Mouse (Mus musculus) mature B cell (primary cell): ENCODE data around the gene Rab36.
"Not testable (repeated sequence)": the region's sequence is repeated elsewhere in the genome, so short reads cannot be mapped to it uniquely, and the experiment has no call there.

Experiments
- in situ Hi-C: fragments of 300-500 bp; cut with MboI; formaldehyde crosslinking; loops from 2 replicates; pipeline ENCODE4 v1.14.3; 2019

The Rab36 gene

DNA sequence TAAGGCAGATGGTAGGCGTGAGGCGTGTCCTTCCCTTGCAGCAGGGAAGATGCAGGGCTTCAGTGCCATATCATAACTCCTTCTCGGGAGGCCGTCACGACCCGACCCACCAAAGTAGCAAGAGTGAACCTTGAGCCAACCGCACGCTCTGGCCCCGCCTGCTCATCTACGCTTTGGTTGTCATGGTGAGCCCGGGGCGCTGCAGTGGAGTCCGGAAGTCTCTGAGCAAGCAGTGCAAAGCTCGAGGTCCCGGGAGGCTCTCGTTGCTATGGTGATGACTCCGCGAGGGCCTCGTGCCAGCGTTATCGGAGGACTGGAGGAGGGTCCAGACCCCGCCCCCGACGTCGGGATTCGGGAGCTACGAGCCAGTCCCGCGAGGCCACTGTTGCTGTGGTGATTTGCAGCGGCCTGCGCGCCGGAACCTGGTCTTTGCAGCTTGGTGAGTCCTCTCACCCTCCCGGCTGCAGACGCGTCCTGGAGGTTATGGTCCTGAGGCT, at the start of gene Rab36:
TSS of gene Rab36 (plus strand) at position 176 of the 497 bp plus-strand sequence.
- in situ Hi-C loops: no loop called here

DNA sequence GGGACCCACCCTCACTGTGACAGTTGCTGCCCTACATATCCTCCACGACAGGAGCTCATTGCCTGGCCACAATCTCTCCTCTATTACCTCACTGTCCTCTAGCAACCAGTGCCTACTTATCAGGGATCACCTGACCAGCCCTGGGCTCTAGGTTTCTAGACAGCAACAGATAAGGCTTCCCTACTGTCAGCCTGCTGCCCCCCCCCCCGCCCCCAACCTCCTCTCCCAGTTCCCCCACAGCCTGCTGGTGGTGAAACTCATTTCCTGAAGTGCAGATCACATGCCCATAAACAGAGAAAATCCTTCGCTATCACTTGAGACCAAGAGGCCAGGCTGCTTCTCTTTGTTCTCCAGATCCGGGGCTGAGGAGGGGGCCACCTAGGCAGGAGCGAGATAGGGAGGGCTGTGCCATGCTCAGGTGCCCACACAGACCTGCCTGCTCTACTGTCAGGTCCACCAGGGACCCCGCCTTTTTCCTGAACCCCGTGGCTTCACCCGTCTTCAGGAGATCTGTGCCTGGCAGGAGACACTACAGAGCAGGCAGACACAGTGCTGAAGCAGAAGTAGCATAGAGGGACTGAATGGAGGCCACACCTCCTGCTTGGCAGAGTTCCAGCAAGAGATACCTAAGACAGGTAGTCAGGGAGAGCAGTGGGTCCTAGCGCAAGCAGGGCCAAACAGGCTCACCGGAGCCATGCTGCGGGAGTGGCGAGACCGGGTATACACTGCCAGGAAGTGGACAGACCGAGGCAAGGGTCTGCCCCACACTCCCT, 49.0 kb upstream of the Rab36 start:
- in situ Hi-C loops: no loop called here

DNA sequence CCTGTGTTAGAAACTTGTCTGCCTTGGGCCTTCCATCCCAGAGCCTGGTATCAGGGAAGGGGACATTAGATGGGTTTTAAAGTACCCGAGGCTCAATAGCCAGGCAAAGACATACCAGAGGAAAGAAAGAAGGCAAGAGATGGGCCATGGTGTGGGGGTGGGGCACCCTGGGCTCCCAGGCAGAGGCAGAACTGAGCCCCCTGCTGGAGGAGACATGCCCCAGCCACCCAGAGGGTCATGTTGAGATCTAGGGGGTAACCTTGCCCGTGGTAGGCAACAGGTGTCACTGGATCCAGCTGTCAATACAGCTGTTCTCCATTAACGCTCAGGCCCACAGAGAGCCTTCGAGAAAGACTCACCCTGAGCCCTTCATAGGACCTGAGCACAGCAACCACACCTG, 47.0 kb upstream of the Rab36 start:
- in situ Hi-C loops: no loop called here

DNA sequence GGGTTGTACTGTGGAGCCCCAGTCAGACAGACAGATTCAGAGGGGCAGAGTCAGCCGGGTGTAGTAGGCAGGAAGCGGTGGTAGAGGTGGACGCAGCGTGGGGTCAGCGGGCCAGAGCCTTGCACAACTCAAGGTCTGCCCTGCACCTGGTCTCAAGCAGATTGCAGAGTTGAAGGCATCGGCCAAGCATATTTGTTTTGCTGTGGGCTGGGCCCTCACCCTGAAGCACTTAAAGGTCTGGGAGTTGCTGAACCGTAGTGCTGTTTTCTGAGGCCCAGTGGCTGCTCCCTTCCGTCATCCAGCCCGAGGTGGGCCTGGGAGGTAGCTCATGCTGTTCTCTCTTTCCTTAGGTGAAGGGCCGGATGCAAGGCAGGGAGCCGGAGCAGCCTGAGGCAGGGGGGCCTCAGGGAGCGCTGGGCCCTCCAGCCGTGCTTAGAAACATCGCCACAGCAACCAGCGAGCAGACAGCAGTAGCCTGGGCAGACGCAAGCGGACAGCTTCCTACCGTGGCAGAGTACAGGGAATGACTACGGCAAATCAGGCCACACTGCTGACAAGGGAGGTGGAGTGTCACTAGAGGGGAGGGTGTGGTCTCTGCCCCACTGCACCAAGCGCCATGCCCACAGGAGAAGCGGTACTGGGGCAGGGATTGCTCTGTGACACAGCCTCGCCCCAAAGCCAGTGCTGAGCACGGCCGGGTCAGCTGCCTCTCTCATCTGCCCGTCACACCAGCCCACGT, 46.1 kb upstream of the Rab36 start:
- in situ Hi-C loops: no loop called here

DNA sequence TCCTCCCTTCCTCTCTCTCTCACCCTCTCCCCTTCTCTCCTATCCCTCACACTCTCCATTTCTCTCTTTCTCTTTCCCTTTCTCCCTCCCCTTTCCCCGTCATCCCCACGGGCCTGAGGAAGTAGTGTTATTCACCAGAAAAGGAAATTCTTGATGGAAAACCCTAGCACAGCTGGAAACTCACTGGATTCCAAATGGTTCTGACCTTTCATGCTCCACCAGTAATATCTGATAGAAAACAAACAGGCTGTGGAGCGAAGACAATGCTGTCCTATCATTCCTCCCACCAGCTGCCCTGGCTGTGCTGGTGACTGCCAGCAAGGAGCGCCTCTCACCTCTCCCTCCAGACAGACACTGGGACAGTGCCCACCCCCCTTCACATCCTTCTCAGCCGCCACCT, 42.0 kb upstream of the Rab36 start:
- in situ Hi-C loops: no loop called here

DNA sequence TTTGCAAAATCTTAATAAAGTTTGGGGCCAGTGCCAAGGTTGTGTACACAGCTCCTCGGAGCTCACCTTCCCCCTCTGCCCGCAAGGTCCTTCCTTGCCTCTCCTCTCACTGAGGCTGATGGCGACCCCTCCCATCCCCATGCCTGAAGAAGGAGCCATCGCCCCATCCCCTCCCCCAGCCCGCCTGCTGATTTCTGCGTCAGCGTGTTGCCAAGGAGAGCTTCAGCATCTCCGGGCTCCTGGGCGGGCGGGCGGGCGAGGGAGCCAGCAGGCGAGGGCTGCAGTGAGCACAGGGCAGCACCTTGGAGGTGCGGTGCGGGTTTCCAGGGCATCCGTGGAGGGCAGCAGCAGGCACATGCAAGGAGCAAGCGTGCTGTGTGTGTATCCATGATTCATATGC, 41.5 kb upstream of the Rab36 start:
- in situ Hi-C loops: no loop called here

DNA sequence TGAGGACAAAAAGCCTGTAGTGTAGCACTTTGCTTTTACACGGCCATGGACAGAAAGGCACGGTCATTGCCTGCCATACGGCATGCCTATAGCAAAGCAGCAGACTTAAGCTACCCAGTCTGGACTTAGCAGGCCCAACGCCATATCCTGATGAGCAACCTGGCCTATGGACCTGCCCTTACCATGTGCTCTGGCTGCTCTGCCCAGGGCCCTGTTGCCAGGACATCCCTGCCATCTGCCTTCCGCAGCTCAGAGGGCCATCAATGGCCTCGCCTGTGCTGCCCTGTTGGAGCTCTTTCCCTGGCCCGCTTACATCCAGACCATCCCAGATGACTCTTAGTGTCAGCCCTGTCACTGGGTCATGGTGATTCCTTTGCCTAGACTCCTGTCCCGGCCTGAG, 35.5 kb upstream of the Rab36 start:
- in situ Hi-C loops: no loop called here

DNA sequence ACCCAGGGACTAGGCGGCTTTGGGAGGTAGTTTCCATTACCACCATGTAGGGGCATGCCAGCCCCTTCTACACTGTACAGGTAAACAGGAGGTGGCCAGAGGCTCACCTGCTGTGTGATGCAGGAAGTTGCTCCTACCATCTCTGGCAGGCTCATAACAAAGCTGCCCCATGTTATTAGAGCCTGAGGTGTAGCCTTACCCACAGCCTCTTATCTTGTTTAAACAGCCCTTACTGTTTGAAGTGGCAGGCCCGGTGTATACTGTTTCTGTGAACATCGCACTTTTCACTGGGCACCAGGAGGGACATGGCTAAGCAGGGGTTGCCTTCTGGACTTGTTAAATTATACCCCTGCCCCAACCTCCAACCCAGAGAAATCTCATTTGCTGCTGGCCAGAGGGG, 32.8 kb upstream of the Rab36 start:
- in situ Hi-C loops: no loop called here

DNA sequence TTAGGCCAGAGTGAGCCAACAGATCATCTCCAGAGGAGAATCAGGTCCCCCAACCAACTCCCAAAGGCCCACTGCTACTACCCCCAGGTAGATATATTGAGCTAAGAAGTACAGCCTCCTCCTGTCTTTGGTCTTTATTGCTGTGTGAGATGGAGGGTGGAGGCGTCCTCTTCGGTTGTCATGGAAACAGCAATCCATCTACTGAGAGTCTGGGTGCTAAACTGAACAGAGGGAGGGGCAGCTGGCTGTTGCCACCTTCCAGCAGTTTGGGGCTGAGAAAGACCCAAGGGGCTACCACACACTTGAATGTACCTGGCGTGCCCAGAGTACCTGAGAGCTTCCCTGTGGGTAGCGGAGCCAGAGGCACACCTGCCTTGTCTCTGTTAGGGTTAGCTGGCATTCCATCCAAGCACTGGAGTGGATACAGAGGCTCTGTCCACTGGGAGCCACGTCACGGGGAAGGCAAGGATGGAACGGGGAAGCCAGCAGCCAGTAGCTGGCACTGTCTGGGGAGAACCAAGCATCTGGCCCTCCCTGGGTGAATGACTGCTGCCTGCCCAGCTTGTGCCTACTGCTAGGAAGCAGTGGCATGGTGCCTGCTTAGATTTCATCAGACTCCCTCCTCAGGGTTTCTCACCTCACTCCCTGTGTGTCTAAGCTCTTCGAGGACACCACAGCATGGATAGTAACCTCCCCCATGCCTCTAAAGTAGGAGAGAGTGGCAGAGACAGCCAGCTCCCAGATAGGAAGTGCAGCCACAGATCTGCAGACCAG, 29.8 kb upstream of the Rab36 start:
- in situ Hi-C loops: no loop called here

DNA sequence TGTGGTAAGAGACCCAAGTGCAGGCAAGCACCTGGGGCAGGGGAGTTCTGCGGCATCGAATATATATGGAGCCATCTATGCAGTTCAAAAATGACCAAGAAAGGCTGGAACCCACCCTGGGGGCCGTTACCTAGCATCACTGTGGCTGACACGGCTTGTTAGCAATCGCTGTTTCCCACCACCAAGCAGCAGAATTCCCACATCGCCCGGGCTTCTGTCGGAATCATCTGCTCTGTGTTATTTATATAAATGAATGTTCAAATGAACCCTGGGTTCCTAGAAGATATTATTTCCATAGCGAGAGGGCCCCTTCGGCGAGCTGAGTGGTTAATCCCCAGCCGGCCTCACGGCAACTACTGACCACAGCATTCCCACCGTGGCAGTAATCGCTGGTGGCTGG, 26.2 kb upstream of the Rab36 start:
- in situ Hi-C loops: no loop called here

DNA sequence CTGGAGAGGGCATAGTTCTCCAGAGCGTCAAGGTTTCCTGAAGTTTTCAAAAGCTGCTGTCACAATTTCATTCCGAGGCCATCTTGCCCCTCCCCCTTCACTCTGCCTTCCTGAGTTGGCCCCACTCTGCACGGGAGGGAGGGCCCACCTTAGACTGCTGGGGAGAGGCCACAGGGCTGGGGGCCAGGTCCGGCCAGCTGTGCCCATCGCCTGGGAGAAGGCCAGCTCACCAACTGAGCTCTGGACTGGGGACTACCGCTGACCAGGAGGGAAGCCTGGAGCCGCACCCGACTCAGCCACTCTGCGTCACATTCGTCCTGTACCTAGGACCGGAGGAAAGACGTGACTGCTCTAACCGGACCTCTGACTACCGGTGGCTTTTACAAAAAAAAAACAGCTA, 21.4 kb upstream of the Rab36 start:
- in situ Hi-C loops: no loop called here

DNA sequence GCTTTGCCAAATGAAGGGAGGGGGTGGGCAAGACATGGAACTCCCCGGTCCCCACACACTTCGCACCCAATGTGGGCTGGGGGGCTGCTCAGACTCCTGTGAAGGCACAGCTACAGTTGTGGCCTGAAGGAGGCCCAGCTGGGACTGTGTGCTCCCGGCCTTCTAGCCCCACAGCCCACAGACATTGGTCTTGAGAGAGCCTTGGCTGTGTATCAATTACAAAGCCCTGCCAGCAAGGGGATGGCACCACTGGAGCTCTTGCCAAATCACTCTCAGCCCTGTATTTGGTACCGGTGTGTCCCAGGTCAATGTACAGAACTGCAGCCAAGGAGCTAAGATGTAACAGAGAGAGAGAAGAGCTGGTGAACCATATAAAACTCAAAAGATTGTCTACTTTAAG, 20.4 kb upstream of the Rab36 start:
- in situ Hi-C loops: no loop called here

DNA sequence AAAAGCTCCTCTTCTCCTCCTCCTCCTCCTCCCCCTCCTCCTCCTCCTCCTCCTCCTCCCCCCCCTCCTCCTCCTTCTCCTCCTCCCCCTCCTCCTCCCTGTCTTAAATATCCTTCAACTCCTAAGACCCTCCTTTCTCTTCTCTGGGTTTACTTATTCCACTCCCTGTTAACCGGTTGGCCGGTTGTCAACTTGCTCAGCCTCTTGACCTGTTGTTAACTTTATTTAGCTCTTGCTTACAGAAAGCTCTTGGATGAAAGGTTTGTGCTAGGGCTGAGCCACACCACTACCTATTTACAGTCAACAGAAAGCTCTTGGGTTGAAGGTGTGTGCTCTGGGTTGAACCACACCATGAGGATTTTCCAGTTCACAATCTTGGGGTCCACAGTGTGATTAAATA, 16.6 kb upstream of the Rab36 start:
- in situ Hi-C loops: no loop called here

DNA sequence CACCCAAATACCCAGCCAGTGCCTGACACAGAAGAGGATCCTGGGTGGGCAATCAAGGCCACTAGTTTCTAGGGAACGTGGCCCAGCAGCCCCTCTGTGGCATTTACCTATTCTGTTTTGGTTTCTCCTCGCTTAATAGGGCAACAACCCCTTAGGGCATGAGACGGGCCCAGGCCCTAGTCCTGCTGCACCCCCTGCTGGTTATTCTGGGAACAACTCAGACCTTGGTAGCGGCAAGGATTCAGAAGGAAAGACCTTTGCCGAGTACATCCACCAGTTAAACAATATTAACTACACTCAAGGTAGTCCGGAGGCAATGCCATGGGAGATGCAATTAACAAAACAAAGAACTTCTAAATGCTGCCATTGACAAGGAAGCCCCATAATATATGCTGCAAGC, 15.7 kb upstream of the Rab36 start:
- in situ Hi-C loops: no loop called here

DNA sequence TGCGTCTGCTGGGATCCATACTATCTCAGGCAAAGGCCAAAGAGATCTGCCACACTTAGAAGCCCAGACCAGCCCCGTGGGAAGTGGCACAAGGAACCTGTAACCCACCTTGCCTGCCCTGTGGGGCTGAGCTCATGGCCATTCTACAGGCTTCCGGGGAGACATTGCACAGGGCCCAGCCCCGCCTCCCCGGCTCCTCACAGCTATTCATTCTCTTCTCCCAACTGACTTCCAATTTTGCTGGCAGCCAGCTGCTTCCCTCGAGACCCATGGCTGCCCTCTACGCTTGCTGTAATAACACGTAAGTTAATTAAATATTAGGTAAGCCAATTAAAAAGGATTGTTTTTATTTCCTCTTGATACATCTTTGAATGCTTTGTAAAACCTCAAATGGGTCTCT, 10.4 kb upstream of the Rab36 start:
- in situ Hi-C loops: no loop called here

DNA sequence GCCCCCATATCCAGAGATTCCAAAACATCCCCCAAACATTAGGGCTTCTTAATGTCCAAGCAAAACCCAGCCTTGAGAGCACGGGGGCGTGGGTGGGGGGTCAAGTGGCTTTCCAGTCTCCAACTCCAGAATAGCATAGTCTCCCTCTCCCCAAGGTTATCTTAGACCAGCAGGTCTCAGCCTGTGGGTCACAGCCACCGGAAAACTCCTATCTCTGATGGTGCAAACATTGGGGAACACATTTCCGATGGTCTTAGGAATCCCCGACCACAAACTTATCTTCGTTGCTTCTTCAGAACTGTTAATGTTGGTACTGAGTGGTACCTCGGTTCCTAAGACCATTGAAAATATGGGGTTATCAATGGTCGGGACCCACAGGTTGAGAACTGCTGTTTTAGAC, 8.1 kb upstream of the Rab36 start:
- in situ Hi-C loops: no loop called here

DNA sequence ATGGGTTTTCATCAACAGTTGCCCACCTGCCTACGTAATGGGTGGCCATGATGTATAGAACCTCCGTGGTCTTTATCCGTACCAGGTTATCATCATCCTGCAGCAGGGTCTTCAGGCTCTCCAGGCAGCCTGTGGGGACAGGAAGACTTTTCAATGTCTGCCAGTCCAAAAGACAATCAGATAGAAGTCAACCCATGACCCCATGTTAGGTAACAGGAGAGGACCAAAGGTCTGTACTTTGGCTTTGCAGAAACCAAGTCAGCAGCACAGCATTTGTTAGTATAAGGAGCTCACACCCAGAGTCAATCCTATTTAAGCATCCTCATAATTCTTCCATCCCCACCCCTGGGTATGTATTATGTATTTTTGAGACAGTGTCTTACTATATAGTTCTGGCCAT, 7.2 kb upstream of the Rab36 start:
- in situ Hi-C loops: no loop called here

DNA sequence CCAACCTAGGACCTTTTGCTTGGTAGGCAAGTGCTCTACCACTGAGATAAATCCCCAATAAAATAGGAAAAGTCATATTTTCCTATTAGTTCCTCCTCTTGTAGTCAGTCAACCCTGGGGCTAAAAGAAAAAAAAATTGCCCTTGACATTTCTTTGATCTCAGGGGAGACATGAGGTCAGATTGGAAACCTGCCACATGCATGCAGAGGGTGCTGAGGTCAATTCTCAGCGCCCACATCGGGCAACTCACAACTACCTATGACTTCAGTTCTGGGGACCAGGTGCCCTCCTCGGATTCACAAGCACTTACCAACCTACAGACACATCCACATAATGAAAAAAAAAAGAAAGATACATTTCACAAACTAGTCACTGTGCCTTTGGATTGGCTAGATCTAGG, 6.6 kb upstream of the Rab36 start:
- in situ Hi-C loops: no loop called here

DNA sequence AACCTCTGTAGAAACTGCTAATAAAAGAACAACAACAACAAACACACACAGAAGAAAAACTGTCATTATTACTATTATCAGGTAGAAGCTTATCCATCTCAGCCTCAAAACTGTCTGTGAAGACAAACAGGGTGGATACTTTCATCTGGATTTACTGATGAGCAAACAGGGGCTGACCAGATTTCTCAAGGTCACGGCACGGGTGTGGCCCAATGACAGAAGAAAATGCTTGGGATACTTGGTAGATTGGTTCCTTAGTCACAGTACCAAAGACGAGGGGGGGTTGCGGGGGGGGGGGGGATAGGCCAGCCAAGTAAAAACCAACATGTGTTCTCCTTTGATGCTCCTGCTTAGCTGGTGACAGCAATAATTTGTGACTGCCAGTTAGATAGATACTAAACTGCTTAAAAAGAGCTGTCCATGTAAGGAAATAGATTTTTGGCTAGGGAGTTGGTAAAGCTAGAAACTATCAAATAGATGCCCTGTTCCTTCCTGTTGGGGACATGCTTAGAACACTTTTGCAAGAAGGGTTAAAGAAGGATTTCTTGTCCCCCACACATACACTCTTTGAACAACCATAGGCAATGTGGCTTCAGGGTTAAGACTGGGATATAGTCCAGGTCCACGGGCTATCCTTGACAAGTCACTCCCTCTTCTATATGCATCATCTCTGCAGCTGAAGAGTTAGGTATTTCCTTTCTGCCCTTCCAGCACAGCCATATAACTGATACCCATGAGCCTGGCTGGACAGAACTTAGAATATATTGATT, 5.3 kb upstream of the Rab36 start:
- in situ Hi-C loops: no loop called here

DNA sequence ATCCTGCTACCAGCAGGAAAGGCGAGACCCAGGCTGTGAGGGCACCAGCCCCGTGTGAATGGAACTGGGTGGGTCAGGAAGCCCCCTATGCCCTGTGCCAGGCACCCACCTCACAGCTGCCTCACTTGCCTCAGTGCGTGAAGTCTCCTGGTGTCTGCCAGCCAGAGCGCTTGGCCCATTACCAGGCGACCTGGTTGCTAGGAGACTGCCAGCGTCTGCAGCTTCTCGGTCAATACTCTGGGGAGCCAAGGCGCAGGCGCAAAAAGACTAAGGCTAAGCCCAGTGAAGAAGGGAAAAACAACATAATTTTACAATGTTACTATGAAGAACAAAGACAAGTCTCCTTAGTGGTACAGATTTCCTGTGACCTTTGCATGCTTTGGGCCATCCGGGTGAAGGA, 4.5 kb upstream of the Rab36 start, which contains the start of gene Rsph14:
TSS of gene Rsph14 (minus strand) at position 192 of the 400 bp plus-strand sequence.
- in situ Hi-C loops: no loop called here

DNA sequence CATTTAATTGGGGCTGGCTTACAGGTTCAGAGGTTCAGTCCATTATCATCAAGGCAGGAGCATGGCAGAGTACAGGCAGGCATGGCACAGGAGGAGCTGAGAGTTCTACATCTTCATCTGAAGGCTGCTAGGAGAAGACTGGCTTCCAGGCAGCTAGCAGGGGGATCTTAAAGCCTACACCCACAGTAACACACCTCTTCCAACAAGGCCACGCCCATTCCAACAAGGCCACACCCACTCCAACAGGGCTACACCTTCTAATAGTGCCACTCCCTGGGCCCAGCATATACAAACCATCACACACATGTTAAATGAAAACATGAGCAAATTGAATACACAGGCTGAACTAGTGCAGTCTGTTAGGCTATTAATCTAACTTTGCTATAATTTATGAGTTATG, 5.2 kb downstream of the Rab36 start:
- in situ Hi-C loops: not testable (repeated sequence)

DNA sequence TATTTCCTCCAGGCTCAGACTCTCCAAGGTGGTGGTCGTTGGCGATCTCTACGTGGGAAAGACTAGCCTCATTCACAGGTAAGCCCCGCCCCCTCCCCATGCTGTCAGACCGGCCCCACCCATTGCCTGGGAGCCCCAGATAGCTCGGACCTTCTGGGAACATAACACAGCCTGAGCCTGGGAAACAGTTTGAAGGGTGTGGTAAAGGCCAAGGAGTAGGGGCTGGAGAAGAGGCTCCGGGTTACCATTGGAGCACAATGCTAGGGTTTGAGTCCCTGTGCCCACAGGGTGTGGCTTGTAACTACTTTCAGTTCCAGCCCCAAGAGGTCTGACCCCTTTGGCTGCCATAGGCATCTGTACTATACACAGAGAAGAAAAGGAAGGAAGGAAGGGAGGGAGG, 7.6 kb downstream of the Rab36 start:
- in situ Hi-C loops: no loop called here
